Mouse (Mus musculus): ENCODE measurements at regions not wholly inside any gene's neighbourhood (a gene's known extent, or its start where the extent isn't known, plus 50 kb on each side); places are given as distances from the start of the nearest gene placed in this dataset.

GRCm38 (mm10) chr4:64958843-64959242 is 165.1 kb upstream of the Pappa start:
- Histone ChIP-seq H3K4me3 (ENCODE audit: low read depth, low read length) (no peak overlapping the region), H3K27ac (ENCODE audit: low read length) (no peak overlapping the region), H3K4me2 (ENCODE audit: low read depth, low read length) (no peak overlapping the region), H3K9me3 (replicated peaks; ENCODE audit: control insufficient read depth, low read length) (no peaks in the 10 kb centered on the region), H3K36me3 (ENCODE audit: control insufficient read depth, insufficient read depth) (no peaks in the 10 kb centered on the region), H3K4me1 (ENCODE audit: control insufficient read depth, low read depth, low read length) (no peaks in the 10 kb centered on the region), H3K27me3 (ENCODE audit: control insufficient read depth, insufficient read depth, low read depth, low read length) (no peaks in the 10 kb centered on the region), H3K9ac (ENCODE audit: low read depth, low read length) (no peak overlapping the region)
- no peak for ATAC-seq (ENCODE audit: low read depth)
- 52% methylated on average over 4 of the region's 4 CpGs for WGBS (ENCODE audit: insufficient replicate concordance)

DNA sequence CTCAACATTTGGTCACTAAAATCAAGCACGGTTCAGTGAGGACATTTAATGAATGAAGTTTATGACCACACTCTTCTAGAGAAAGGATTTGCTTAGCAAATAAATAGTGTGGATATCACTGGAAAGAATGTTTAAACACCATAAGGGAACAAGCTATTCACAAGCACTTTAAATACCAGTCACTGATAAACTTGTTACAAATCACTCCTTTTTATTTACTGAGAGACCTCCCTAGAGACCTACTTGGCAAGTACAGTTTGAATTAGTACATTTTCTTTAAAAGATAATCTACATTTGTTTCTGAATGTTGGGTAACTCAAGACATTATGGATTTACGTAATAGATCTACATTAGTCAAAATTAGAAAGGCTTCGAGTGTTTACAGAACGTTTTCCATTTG is 162.2 kb upstream of the Pappa start:
- WGBS (ENCODE audit: insufficient replicate concordance), result 57% methylated on average over 4 of the region's 4 CpGs
- Histone ChIP-seq H3K4me3 (ENCODE audit: low read depth, low read length) (no peak overlapping the region), H3K4me2 (ENCODE audit: low read depth, low read length) (no peak overlapping the region), H3K27me3 (ENCODE audit: control insufficient read depth, insufficient read depth, low read depth, low read length) (no peaks in the 10 kb centered on the region), H3K9me3 (replicated peaks; ENCODE audit: control insufficient read depth, low read length) (no peaks in the 10 kb centered on the region), H3K9ac (ENCODE audit: low read depth, low read length) (no peak overlapping the region), H3K36me3 (ENCODE audit: control insufficient read depth, insufficient read depth) (no peaks in the 10 kb centered on the region), H3K27ac (ENCODE audit: low read length) (no peak overlapping the region), H3K4me1 (ENCODE audit: control insufficient read depth, low read depth, low read length) (no peaks in the 10 kb centered on the region)
- no peak for ATAC-seq (ENCODE audit: low read depth)
